Mouse (Mus musculus): ENCODE data around the gene Lingo3. TPM values are rescaled to one million over a fixed set of nuclear protein-coding genes. Genes with fewer than 3 reads are reported as not detected.

Lingo3 gene
- polyA plus RNA-seq, 1 experiment from 2014 or later: 0.10 TPM

GRCm38 (mm10) chr10:80808099-80808984 is 35.5 kb downstream of the Lingo3 start:
- Histone ChIP-seq H3K36me3 (ENCODE audit: control insufficient read depth, insufficient read depth, low read length) (peaks cover 15% of the 10 kb centered on the region), H3K4me1 (ENCODE audit: control insufficient read depth, insufficient read depth, low read length) (peaks cover 37% of the 10 kb centered on the region), H3K4me2 (ENCODE audit: low read depth, low read length) (peak overlapping the region; percentile 30; the same call in 1 of the 2 replicates), H3K27me3 (replicated peaks; ENCODE audit: control insufficient read depth, insufficient read depth, low read length) (0 out of 2 replicates have a peak, but pooled peaks cover 4% of the 10 kb centered on the region), H3K27ac (ENCODE audit: low read length) (no peak overlapping the region), H3K9ac (ENCODE audit: low read depth, low read length) (peak overlapping the region; percentile 46), H3K9me3 (ENCODE audit: control insufficient read depth, low read length) (no peaks in the 10 kb centered on the region), H3K4me3 (ENCODE audit: low read length) (peak overlapping the region; percentile 4; the same call in 1 of the 2 replicates)
- no peak for ATAC-seq
- 26% methylated on average over 40 of the region's 40 CpGs for WGBS

GRCm38 (mm10) chr10:80807057-80807627 is 36.7 kb downstream of the Lingo3 start:
- H3K9ac ChIP-seq (ENCODE audit: low read depth, low read length): peak overlapping the region; percentile 79
- H3K27ac ChIP-seq (ENCODE audit: low read length): peak overlapping the region; percentile 63
- no peaks in the 10 kb centered on the region for H3K9me3 ChIP-seq (ENCODE audit: control insufficient read depth, low read length)
- peak overlapping the region; percentile 96 for H3K4me2 ChIP-seq (ENCODE audit: low read depth, low read length)
- H3K4me1 ChIP-seq (ENCODE audit: control insufficient read depth, insufficient read depth, low read length): peaks cover 32% of the 10 kb centered on the region
- WGBS: 0% methylated on average over 58 of the region's 58 CpGs
- peak; percentile 62 for ATAC-seq
- H3K27me3 ChIP-seq (replicated peaks; ENCODE audit: control insufficient read depth, insufficient read depth, low read length): 0 out of 2 replicates have a peak, but pooled peaks cover 4% of the 10 kb centered on the region
- H3K4me3 ChIP-seq (ENCODE audit: low read length): peak overlapping the region; percentile 55
- H3K36me3 ChIP-seq (ENCODE audit: control insufficient read depth, insufficient read depth, low read length): peaks cover 22% of the 10 kb centered on the region

GRCm38 (mm10) chr10:80806341-80807056 is 37.3 kb downstream of the Lingo3 start:
- Histone ChIP-seq H3K27ac (ENCODE audit: low read length) (peak overlapping the region; percentile 63), H3K27me3 (replicated peaks; ENCODE audit: control insufficient read depth, insufficient read depth, low read length) (0 out of 2 replicates have a peak, but pooled peaks cover 4% of the 10 kb centered on the region), H3K9ac (ENCODE audit: low read depth, low read length) (peak overlapping the region; percentile 79), H3K9me3 (ENCODE audit: control insufficient read depth, low read length) (no peaks in the 10 kb centered on the region), H3K36me3 (ENCODE audit: control insufficient read depth, insufficient read depth, low read length) (peaks cover 24% of the 10 kb centered on the region), H3K4me3 (ENCODE audit: low read length) (peak overlapping the region; percentile 55), H3K4me2 (ENCODE audit: low read depth, low read length) (peak overlapping the region; percentile 96), H3K4me1 (ENCODE audit: control insufficient read depth, insufficient read depth, low read length) (peaks cover 31% of the 10 kb centered on the region)
- peak; percentile 19; the same call in 1 of the 2 replicates for ATAC-seq
- 51% methylated on average over 34 of the region's 34 CpGs for WGBS

GRCm38 (mm10) chr10:80805925-80806324 is 37.9 kb downstream of the Lingo3 start:
- no peak overlapping the region for H3K4me2 ChIP-seq (ENCODE audit: low read depth, low read length)
- H3K4me3 ChIP-seq (ENCODE audit: low read length): no peak overlapping the region
- H3K27me3 ChIP-seq (replicated peaks; ENCODE audit: control insufficient read depth, insufficient read depth, low read length): 0 out of 2 replicates have a peak, but pooled peaks cover 4% of the 10 kb centered on the region
- 11% methylated on average over 3 of the region's 3 CpGs for WGBS
- H3K9ac ChIP-seq (ENCODE audit: low read depth, low read length): no peak overlapping the region
- peaks cover 31% of the 10 kb centered on the region for H3K4me1 ChIP-seq (ENCODE audit: control insufficient read depth, insufficient read depth, low read length)
- H3K36me3 ChIP-seq (ENCODE audit: control insufficient read depth, insufficient read depth, low read length): peaks cover 24% of the 10 kb centered on the region
- H3K9me3 ChIP-seq (ENCODE audit: control insufficient read depth, low read length): no peaks in the 10 kb centered on the region
- ATAC-seq: peak; percentile 48
- H3K27ac ChIP-seq (ENCODE audit: low read length): no peak overlapping the region

- H3K36me3 ChIP-seq (ENCODE audit: control insufficient read depth, insufficient read depth, low read length): peaks cover 24% of the 10 kb centered on the region
- ATAC-seq: no peak
- no peak overlapping the region for H3K9ac ChIP-seq (ENCODE audit: low read depth, low read length)
- H3K4me3 ChIP-seq (ENCODE audit: low read length): no peak overlapping the region
- H3K4me2 ChIP-seq (ENCODE audit: low read depth, low read length): no peak overlapping the region
- H3K4me1 ChIP-seq (ENCODE audit: control insufficient read depth, insufficient read depth, low read length): peaks cover 30% of the 10 kb centered on the region
- no peak overlapping the region for H3K27ac ChIP-seq (ENCODE audit: low read length)
- 0 out of 2 replicates have a peak, but pooled peaks cover 4% of the 10 kb centered on the region for H3K27me3 ChIP-seq (replicated peaks; ENCODE audit: control insufficient read depth, insufficient read depth, low read length)
- H3K9me3 ChIP-seq (ENCODE audit: control insufficient read depth, low read length): no peaks in the 10 kb centered on the region
- WGBS: 70% methylated on average over 5 of the region's 5 CpGs
Measured at GRCm38 (mm10) chr10:80805322-80805721, 38.5 kb downstream of the Lingo3 start.

GRCm38 (mm10) chr10:80804916-80805315 is 38.9 kb downstream of the Lingo3 start, which contains the start of gene Amh:
TSS of gene Amh (plus strand) at chr10:80805243.
- Histone ChIP-seq H3K36me3 (ENCODE audit: control insufficient read depth, insufficient read depth, low read length) (peaks cover 24% of the 10 kb centered on the region), H3K9me3 (ENCODE audit: control insufficient read depth, low read length) (no peaks in the 10 kb centered on the region), H3K4me1 (ENCODE audit: control insufficient read depth, insufficient read depth, low read length) (peaks cover 30% of the 10 kb centered on the region), H3K27ac (ENCODE audit: low read length) (no peak within 1 kb of the TSS), H3K9ac (ENCODE audit: low read depth, low read length) (no peak within 1 kb of the TSS), H3K27me3 (replicated peaks; ENCODE audit: control insufficient read depth, insufficient read depth, low read length) (0 out of 2 replicates have a peak, but pooled peaks cover 4% of the 10 kb centered on the region), H3K4me3 (ENCODE audit: low read length) (no peak within 1 kb of the TSS), H3K4me2 (ENCODE audit: low read depth, low read length) (no peak within 1 kb of the TSS)
- WGBS: 66% methylated on average over 6 of the region's 6 CpGs
- no peak for ATAC-seq

- WGBS: 100% methylated on average over 2 of the region's 2 CpGs
- no peaks in the 10 kb centered on the region for H3K9me3 ChIP-seq (ENCODE audit: control insufficient read depth, low read length)
- no peak for ATAC-seq
- no peak overlapping the region for H3K9ac ChIP-seq (ENCODE audit: low read depth, low read length)
- H3K27me3 ChIP-seq (replicated peaks; ENCODE audit: control insufficient read depth, insufficient read depth, low read length): 0 out of 2 replicates have a peak, but pooled peaks cover 4% of the 10 kb centered on the region
- H3K36me3 ChIP-seq (ENCODE audit: control insufficient read depth, insufficient read depth, low read length): peaks cover 24% of the 10 kb centered on the region
- H3K4me1 ChIP-seq (ENCODE audit: control insufficient read depth, insufficient read depth, low read length): peaks cover 35% of the 10 kb centered on the region
- H3K4me2 ChIP-seq (ENCODE audit: low read depth, low read length): no peak overlapping the region
- no peak overlapping the region for H3K27ac ChIP-seq (ENCODE audit: low read length)
- H3K4me3 ChIP-seq (ENCODE audit: low read length): no peak overlapping the region
Measured at GRCm38 (mm10) chr10:80804340-80804739, 39.5 kb downstream of the Lingo3 start.

GRCm38 (mm10) chr10:80802996-80803395 is 40.8 kb downstream of the Lingo3 start:
- no peak for ATAC-seq
- H3K4me3 ChIP-seq (ENCODE audit: low read length): no peak overlapping the region
- 0 out of 2 replicates have a peak, but pooled peaks cover 3% of the 10 kb centered on the region for H3K27me3 ChIP-seq (replicated peaks; ENCODE audit: control insufficient read depth, insufficient read depth, low read length)
- no peaks in the 10 kb centered on the region for H3K9me3 ChIP-seq (ENCODE audit: control insufficient read depth, low read length)
- WGBS: 92% methylated on average over 3 of the region's 3 CpGs
- H3K9ac ChIP-seq (ENCODE audit: low read depth, low read length): no peak overlapping the region
- H3K4me1 ChIP-seq (ENCODE audit: control insufficient read depth, insufficient read depth, low read length): peaks cover 27% of the 10 kb centered on the region
- H3K36me3 ChIP-seq (ENCODE audit: control insufficient read depth, insufficient read depth, low read length): peaks cover 24% of the 10 kb centered on the region
- H3K27ac ChIP-seq (ENCODE audit: low read length): no peak overlapping the region
- no peak overlapping the region for H3K4me2 ChIP-seq (ENCODE audit: low read depth, low read length)
